Mouse (Mus musculus): ENCODE data around the gene Spag7.

- TF ChIP-seq CTCF (IDR thresholded peaks at IDR 0.05; ENCODE audit: borderline replicate concordance, control insufficient read depth, extremely low read depth, insufficient read depth, low read length, poor library complexity) (no peak), POLR2A (IDR thresholded peaks at IDR 0.05; ENCODE audit: control insufficient read depth, extremely low read depth, insufficient read depth, low read length, poor library complexity) (no peak)
Observed at GRCm38 (mm10) chr11:70629557-70629956, 39.7 kb downstream of the Spag7 start.

Data from thymus, adult 2 months (tissue).